Comparison of ENCODE assay signal across 7 mouse cellular contexts in genomic region chr5:38197482-38197823, GRCm38 (mm10). TPM values are rescaled to one million over a fixed set of nuclear protein-coding genes. Genes with fewer than 3 reads are reported as not detected.
DNase-seq lines count a peak whose midpoint lies in the region; ATAC-seq lines count a peak whose summit lies in the region.

No protein-coding gene starts in this region.

- no peaks in the 10 kb centered on the region for H3K9me3 ChIP-seq in intestine, embryonic 14.5 days (ENCODE audit: control insufficient read depth, low read length)
- H3K9me3 ChIP-seq in midbrain, embryonic 13.5 days, result no peaks in the 10 kb centered on the region

- 19% methylated on average over 7 of the region's 7 CpGs for WGBS in intestine, embryonic 14.5 days
- 21% methylated on average over 7 of the region's 7 CpGs for WGBS in midbrain, embryonic 13.5 days

- H3K36me3 ChIP-seq in intestine, embryonic 14.5 days (ENCODE audit: control insufficient read depth, insufficient read depth, low read length), result peaks cover 26% of the 10 kb centered on the region
- H3K36me3 ChIP-seq in midbrain, embryonic 13.5 days, result peaks cover 38% of the 10 kb centered on the region

- H3K4me1 ChIP-seq in intestine, embryonic 14.5 days (replicated peaks; ENCODE audit: control insufficient read depth, insufficient read depth, low read length), result no peaks in the 10 kb centered on the region
- H3K4me1 ChIP-seq in midbrain, embryonic 13.5 days (replicated peaks), result peaks cover 16% of the 10 kb centered on the region

- H3K27ac ChIP-seq in intestine, embryonic 14.5 days (ENCODE audit: low read depth), result no peak overlapping the region
- H3K27ac ChIP-seq in midbrain, embryonic 13.5 days, result no peak overlapping the region

- peak; percentile 59 for ATAC-seq in intestine, embryonic 14.5 days (replicated peaks; ENCODE audit: low FRiP score, low TSS enrichment, low read depth)
- ATAC-seq in midbrain, embryonic 13.5 days, result peak; percentile 61

- H3K4me3 ChIP-seq in intestine, embryonic 14.5 days (ENCODE audit: low read depth, low read length), result no peak overlapping the region
- H3K4me3 ChIP-seq in midbrain, embryonic 13.5 days (replicated peaks), result no peak overlapping the region

- DNase-seq in ZHBTc4 (ENCODE audit: low read depth, low spot score), result peak; percentile 87
- peak; percentile 93 to 94 for DNase-seq in cerebellum, postnatal 25 days
- peak; percentile 92 to 93 for DNase-seq in frontal cortex, postnatal 36 days (ENCODE audit: low spot score in 2 of 2)
- peak; percentile 97 for DNase-seq in intestine, embryonic 14.5 days (ENCODE audit: low spot score)
- peak; percentile 42 to 90 for DNase-seq in left cerebral cortex, adult 9 months (ENCODE audit: low spot score in 2 of 2)
- DNase-seq in spleen, adult 12 weeks (ENCODE audit: low spot score), result peak; percentile 42

- no peak overlapping the region for H3K9ac ChIP-seq in intestine, embryonic 14.5 days (ENCODE audit: low read length)
- H3K9ac ChIP-seq in midbrain, embryonic 13.5 days (replicated peaks), result no peak overlapping the region

- no peaks in the 10 kb centered on the region for H3K27me3 ChIP-seq in intestine, embryonic 14.5 days (replicated peaks; ENCODE audit: control insufficient read depth, insufficient read depth, low read length)
- H3K27me3 ChIP-seq in midbrain, embryonic 13.5 days, result peaks cover 9% of the 10 kb centered on the region

- no peak overlapping the region for H3K4me2 ChIP-seq in intestine, embryonic 14.5 days (ENCODE audit: low read length)
- H3K4me2 ChIP-seq in midbrain, embryonic 13.5 days (replicated peaks), result no peak overlapping the region

RNA-seq across cellular contexts. Expression of gene Zbtb49, which starts 22.8 kb away (rescaled TPM):
- 10.5 and 12.4 TPM in 2 replicates for polyA plus RNA-seq in intestine, embryonic 14.5 days (2014; fragmentation: Nextera tagmentation; extraction: Ambion mirVana)
- 26.2 and 26.4 TPM in 2 replicates for polyA plus RNA-seq in midbrain, embryonic 13.5 days (2015; fragmentation: Nextera tagmentation; extraction: Ambion mirVana)

RNA-seq across cellular contexts. Expression of gene Lyar, which starts 22.8 kb away (rescaled TPM):
- polyA plus RNA-seq in intestine, embryonic 14.5 days (2014; fragmentation: Nextera tagmentation; extraction: Ambion mirVana), result 100 and 111 TPM in 2 replicates
- polyA plus RNA-seq in midbrain, embryonic 13.5 days (2015; fragmentation: Nextera tagmentation; extraction: Ambion mirVana), result 66.9 and 76.9 TPM in 2 replicates

RNA-seq across cellular contexts. Expression of gene Nsg1, which starts 37.7 kb away (rescaled TPM):
- polyA plus RNA-seq in intestine, embryonic 14.5 days (2014; fragmentation: Nextera tagmentation; extraction: Ambion mirVana), result 16.1 and 18.0 TPM in 2 replicates
- polyA plus RNA-seq in midbrain, embryonic 13.5 days (2015; fragmentation: Nextera tagmentation; extraction: Ambion mirVana), result 870 and 950 TPM in 2 replicates

Comparison
In these comparisons a context has a peak if more than half of its experiments do, and no peak if none do; other contexts are left out.
1. DNase-seq: peak in every context shown above with its lines; median percentile 97 in intestine, embryonic 14.5 days; 94 in cerebellum, postnatal 25 days; 92 in frontal cortex, postnatal 36 days; 87 in ZHBTc4; 66 in left cerebral cortex, adult 9 months; 42 in spleen, adult 12 weeks.
2. RNA of gene Nsg1, which starts 37.7 kb away (polyA plus RNA-seq): 870 to 950 TPM in midbrain, embryonic 13.5 days; 16.1 to 18.0 TPM in intestine, embryonic 14.5 days; every median in the first group is over 10 times any median in the second.